In the genomic region with DNA sequence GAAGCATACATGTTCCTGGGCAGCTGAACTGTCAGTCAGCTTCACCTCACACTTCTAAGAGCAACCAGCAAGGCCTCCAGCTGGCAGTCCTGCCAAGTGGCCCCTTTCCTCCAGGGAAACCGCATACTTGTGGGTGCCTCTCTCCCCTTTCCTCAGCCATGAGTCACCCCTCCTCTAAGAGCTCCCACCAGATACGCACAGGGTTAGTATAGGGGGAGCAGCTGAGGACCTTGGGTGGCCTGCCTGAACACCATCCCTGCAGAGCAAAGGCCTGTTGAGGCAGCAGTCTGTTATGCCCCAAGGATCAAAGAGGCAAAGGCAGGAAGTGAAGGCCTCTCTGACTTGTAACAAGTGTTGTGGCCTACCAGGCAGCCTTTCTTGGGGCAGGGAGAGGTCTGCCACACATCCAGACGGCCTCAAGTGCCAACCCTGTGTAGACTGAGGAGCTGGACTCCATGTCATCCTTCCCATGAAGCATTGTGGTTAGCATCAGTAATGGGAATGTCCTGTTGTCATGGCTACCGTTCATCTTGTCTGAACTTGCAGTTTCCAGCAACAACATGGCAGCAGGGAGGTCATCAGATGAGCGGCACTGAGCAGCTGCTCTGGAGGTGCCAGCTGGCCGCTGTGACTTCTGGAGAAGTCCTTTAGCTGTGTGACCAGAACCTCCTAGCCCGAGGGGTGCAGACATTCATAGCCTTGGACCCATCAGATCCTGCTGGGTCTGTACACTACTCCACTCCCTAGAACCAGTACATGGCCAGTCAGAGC, we compare ENCODE assay signal across 8 mouse cellular contexts. TPM values are rescaled to one million over a fixed set of nuclear protein-coding genes. Genes with fewer than 3 reads are reported as not detected.
DNase-seq lines count a peak whose midpoint lies in the region; ATAC-seq lines count a peak whose summit lies in the region.

No protein-coding gene starts in this region.

- no peak for ATAC-seq in heart, embryonic 12.5 days (ENCODE audit: insufficient number of reproducible peaks, low FRiP score)
- peak; percentile 13; the same call in 1 of the 2 replicates for ATAC-seq in megakaryocyte, adult 5-6 weeks (ENCODE audit: poor library complexity, severe bottlenecking)

- no peaks in the 10 kb centered on the region for H3K36me3 ChIP-seq in heart, embryonic 12.5 days

- peak overlapping the region; percentile 26; the same call in 1 of the 2 replicates for H3K9ac ChIP-seq in heart, embryonic 12.5 days

- no peaks in the 10 kb centered on the region for H3K9me3 ChIP-seq in heart, embryonic 12.5 days (replicated peaks)

- H3K4me3 ChIP-seq in heart, embryonic 12.5 days, result no peak overlapping the region

- WGBS in heart, embryonic 12.5 days, result 67% methylated on average over 7 of the region's 7 CpGs

- peak overlapping the region; percentile 35; the same call in 1 of the 2 replicates for H3K27ac ChIP-seq in heart, embryonic 12.5 days (ENCODE audit: poor library complexity, severe bottlenecking)

- no peaks in the 10 kb centered on the region for H3K27me3 ChIP-seq in heart, embryonic 12.5 days (replicated peaks)

- DNase-seq in heart, postnatal 10 days, result no peak
- peak; percentile 57 for DNase-seq in 3T3-L1 (ENCODE audit: low read depth, low spot score)
- DNase-seq in R1 (ENCODE audit: low read depth, low spot score), result peak; percentile 41
- no peak for DNase-seq in urinary bladder, postnatal 25 days (ENCODE audit: low spot score)
- DNase-seq in left cerebral cortex, postnatal 14 days (ENCODE audit: low spot score in 2 of 2), result no peak
- DNase-seq in cerebellum, postnatal 25 days, result no peak

- H3K4me2 ChIP-seq in heart, embryonic 12.5 days, result no peak overlapping the region

- intact Hi-C loops in heart, postnatal 10 days (cut with DNase I), result no loop called here
- intact Hi-C loops in left cerebral cortex, postnatal 14 days (cut with DNase I), result no loop called here

- peaks cover 84% of the 10 kb centered on the region for H3K4me1 ChIP-seq in heart, embryonic 12.5 days (replicated peaks)

RNA-seq across cellular contexts. Expression of a gene that starts 40.4 kb away (rescaled TPM):
- 3.1 and 3.9 TPM in 2 replicates for polyA plus RNA-seq in heart, embryonic 12.5 days (2016; fragmentation: Nextera tagmentation; extraction: Ambion mirVana)
- 1 to 10 TPM; 2.8 to 3.8 TPM for total RNA-seq in heart, postnatal 10 days (2021)
- total RNA-seq in megakaryocyte, adult 5-6 weeks (2015), result 0.71 TPM in 1 of 2 replicates, not detected in the other
- total RNA-seq in megakaryocyte, adult 5-6 weeks (2017), result 0.95 and 1.1 TPM in 2 replicates
- 10 to 100 TPM; 12.1 to 12.9 TPM for total RNA-seq in left cerebral cortex, postnatal 14 days (2021)

RNA-seq across cellular contexts. Expression of a gene that starts 40.6 kb away (rescaled TPM):
- 136 and 144 TPM in 2 replicates for polyA plus RNA-seq in heart, embryonic 12.5 days (2016; fragmentation: Nextera tagmentation; extraction: Ambion mirVana)
- total RNA-seq in heart, postnatal 10 days (2021), result 10 to 100 TPM; 71.8 to 77.3 TPM
- total RNA-seq in megakaryocyte, adult 5-6 weeks (2015), result 133 and 141 TPM in 2 replicates
- 116 and 130 TPM in 2 replicates for total RNA-seq in megakaryocyte, adult 5-6 weeks (2017)
- total RNA-seq in left cerebral cortex, postnatal 14 days (2021), result 10 to 100 TPM; 65.5 to 67.8 TPM

RNA-seq across cellular contexts. Expression of a gene that starts 60.0 kb away (rescaled TPM):
- polyA plus RNA-seq in heart, embryonic 12.5 days (2016; fragmentation: Nextera tagmentation; extraction: Ambion mirVana), result 15.3 and 15.9 TPM in 2 replicates
- total RNA-seq in heart, postnatal 10 days (2021), result 10 to 100 TPM; 18.4 to 23.7 TPM
- 3.7 and 4.3 TPM in 2 replicates for total RNA-seq in megakaryocyte, adult 5-6 weeks (2015)
- total RNA-seq in megakaryocyte, adult 5-6 weeks (2017), result 3.3 and 5.7 TPM in 2 replicates
- 10 to 100 TPM; 21.2 to 23.1 TPM for total RNA-seq in left cerebral cortex, postnatal 14 days (2021)

Comparison
In these comparisons a context has a peak if more than half of its experiments do, and no peak if none do; other contexts are left out.
1. DNase-seq: peak in 3T3-L1 (single experiment) and R1 (single experiment); none in heart, postnatal 10 days (0 of 2), urinary bladder, postnatal 25 days (single experiment), left cerebral cortex, postnatal 14 days (0 of 2) and cerebellum, postnatal 25 days (0 of 2).